Mouse (Mus musculus) heart, postnatal 36 days (tissue): ENCODE data around the gene Dock1. TPM values are rescaled to one million over a fixed set of nuclear protein-coding genes. Genes with fewer than 3 reads are reported as not detected.

Experiments used
- DNase-seq, 2 experiments: peaks; one replicate each; pipeline ENCODE4 v3.0.0; 2021 to 2022
- intact Hi-C: fragments of 180-260 bp; cut with DNase I; formaldehyde crosslinking; loops from one replicate; pipeline ENCODE4 v1.15.1; 2025
- total RNA-seq, 2 experiments: library from RNA; stranded (reverse); gene quantifications; 2 replicates each; pipeline ENCODE4 v1.2.3; 2021

Gene Dock1
- total RNA-seq, 2 experiments from 2014 or later, result 26.3 to 28.8 TPM

- no peak for DNase-seq
- intact Hi-C loops, result no loop called here
These were observed 361.0 kb downstream of the Dock1 start for GRCm38 (mm10) chr7:135031466-135031865.

DNA sequence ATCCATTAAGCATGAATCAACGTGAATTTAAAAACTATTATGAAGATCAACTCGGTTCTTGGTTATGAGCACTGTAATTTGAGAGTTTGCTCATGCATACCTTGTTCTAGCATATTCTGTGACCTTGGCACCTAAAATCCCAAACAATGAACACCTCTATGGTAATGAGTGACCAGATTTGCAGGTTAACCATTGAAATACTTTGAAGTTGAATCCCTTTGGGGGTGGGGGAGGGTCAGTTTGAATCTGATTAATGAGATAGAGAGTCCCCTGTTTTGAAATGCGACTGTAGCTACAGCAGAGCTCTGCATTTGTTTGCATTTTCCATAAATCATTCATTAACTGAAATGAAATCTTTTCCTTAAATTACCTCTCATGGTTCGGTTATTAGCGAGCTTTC lies 364.4 kb downstream of the Dock1 start:
- intact Hi-C loops, result no loop called here

DNA sequence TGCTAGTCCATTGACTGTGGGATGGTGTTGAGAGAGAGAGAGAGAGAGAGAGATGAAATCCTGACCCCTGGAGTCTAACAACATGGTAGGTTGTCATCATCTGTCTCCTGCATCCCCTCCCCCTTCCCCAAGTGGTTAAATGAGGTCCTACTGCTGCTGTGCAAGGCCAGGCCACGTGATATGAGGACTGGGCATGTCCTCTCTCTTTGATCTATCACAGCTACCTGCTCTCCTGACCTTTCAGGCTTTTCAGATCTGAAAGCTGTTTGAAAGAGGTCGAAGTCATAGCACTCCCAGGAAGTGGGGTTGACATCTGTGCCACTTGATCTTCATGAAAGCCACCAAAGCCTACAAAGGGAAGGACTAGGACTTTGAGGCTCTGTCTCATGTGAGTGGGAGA lies 365.2 kb downstream of the Dock1 start:
- intact Hi-C loops, result no loop called here
- no peak for DNase-seq

More for the DNA sequence above, 364.4 kb downstream of the Dock1 start:
- DNase-seq, result no peak

DNA sequence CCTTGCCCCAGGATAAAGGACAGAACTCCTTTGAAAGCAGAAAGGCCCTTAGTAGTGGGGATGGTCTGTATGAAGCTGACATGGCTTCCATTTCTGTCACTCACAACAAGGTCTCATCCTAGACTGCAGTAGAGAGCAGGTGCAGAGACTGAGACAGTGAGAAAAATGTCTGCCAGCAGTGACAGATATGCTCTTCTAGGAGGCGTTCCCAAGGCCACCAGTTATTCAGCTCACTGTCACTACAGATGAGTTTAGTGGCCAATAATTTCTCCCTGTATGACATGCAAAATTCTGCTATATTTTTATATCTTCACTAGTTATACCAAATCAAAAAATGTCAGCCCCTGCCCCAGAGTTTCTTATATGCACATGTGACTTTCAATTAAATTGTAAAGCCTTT lies 368.5 kb downstream of the Dock1 start:
- DNase-seq, result no peak
- intact Hi-C loops, result no loop called here

- intact Hi-C loops, result no loop called here
- no peak for DNase-seq
These were observed 373.7 kb downstream of the Dock1 start for GRCm38 (mm10) chr7:135043931-135044765.

DNA sequence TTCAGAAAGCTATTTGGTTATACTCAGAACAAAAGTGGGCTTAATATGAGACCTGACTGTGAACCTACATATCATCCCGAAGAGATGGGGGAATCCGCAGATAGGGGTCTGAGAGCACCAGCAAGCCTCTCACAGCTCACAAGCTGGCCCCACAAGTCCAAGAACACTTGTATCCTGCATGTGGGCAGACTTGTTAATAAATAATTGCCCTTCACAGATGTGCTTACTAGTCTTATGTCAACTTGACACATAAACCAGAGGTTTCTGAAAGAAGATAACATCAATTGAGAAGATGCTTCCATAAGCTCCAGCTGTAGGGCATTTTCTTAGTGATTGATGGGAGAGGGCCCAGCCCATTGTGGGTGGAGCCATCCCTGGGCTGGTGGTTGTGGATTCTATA lies 379.0 kb downstream of the Dock1 start:
- intact Hi-C loops, result no loop called here
- DNase-seq, result no peak

DNA sequence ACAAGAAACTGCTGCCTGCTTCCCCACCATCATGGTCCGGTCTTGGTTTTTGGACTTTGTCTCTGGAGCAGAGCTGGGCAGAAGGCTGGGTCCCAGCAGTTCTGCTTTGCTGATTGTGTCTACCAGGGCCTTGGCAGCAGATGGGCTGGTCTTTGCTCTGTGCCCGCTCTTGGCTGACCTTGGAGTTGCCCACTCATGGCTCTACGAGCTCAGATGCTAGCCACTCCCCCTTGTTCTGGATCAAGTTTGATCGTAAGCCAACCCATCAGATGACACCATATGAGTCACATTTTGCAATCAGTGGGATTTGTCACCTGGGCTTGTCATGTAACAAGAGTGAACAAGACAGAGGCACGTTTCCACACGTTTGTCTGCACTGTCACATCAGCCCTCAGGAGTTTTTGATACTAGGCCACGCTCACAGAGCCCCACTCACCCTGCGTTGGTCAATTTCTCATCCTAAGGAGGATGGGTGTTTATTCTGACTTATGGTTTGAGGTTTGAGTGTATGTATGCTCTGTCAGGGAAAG lies 382.8 kb downstream of the Dock1 start:
- intact Hi-C loops, result no loop called here
- no peak for DNase-seq

GRCm38 (mm10) chr7:135054664-135055063 lies 384.2 kb downstream of the Dock1 start:
- intact Hi-C loops, result no loop called here
- no peak for DNase-seq

DNA sequence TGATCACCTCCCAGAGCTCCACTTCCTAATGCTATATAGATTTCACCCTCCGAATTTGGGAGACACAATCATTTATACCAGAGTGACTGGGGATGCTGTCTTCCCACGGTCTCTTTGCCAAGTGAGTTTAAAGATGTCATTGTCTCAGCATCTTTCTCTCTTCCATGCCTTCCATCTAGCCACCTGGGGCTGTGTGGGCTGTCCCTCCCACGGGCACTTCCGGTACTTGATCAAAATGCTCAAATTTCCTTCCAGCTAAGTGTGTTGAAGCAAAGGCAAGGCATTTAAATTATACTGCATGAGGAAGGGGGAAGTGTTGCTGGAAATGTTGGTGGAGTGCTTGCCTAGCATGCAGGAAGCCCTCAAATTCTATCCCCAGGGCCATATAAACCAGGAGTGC lies 388.6 kb downstream of the Dock1 start:
- no peak for DNase-seq

GRCm38 (mm10) chr7:135059562-135059961 lies 389.1 kb downstream of the Dock1 start:
- intact Hi-C loops, result no loop called here
- no peak for DNase-seq

More for the DNA sequence above, 388.6 kb downstream of the Dock1 start:
- intact Hi-C loops, result no loop called here

DNA sequence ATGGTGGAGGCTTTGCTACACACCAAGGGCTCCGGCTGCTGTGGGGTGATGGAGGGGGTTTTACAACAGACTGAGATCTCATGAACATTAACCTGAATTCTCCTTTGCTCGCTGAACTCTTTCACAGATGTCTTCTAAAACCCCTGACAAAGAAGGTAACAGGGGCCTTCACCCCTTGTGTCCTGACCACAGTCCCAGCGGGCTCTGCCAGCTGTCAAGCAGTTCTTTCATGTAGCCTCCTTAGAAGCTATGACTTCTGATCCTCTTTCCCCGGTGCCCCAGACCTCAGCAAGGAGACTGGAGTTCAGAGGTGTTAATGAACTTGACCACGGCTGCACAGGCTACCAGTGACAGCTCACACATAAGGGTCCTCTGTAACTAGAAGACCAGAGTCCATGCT lies 393.4 kb downstream of the Dock1 start:
- intact Hi-C loops, result no loop called here
- DNase-seq, result no peak

DNA sequence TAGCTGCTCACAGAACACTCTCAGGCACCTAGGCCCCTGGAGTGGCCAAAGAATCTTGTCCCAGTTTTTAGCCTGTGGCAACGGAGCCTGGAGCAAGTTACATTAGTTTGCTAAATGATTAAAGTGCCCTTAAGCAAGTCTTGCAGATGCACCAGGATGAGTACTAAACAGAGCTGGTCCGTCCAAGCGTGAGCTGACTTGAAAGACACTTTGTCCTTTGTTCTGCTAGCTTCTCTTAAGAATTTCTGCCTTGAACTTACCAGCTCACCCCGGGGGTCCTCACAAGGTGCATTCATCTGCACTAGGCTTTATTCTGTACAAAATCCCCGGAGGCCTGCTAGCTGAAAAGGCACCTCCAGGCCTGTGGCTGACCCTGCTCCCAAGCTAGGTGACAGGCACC lies 394.8 kb downstream of the Dock1 start:
- no peak for DNase-seq
- intact Hi-C loops, result no loop called here

DNA sequence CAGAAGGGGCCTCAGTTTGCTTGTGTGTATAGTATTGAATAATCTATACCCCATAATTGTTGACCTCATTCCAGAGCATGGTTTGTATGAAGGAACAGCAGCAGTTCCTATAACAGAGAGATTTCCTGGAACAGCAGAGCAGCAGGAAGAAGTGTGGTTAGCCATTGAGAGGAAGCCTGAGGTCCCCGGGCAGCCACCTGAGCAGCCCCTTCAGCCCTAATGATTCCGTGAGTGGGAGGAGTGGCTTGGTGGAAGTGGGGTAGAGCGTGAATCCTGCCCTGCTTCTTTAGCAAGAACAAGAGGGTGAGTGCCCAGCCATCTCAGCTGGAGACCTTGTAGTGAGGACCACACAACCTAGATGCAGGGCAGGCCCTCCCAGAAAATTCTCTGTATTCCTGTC lies 398.4 kb downstream of the Dock1 start:
- no peak for DNase-seq
- intact Hi-C loops, result no loop called here

- intact Hi-C loops, result no loop called here
- DNase-seq, result no peak
These were observed 406.4 kb downstream of the Dock1 start for GRCm38 (mm10) chr7:135076904-135077303.

- intact Hi-C loops, result no loop called here
- DNase-seq, result no peak
These were observed 406.9 kb downstream of the Dock1 start for GRCm38 (mm10) chr7:135077340-135077739.

GRCm38 (mm10) chr7:135077806-135078205 lies 407.4 kb downstream of the Dock1 start:
- intact Hi-C loops, result no loop called here
- no peak for DNase-seq

DNA sequence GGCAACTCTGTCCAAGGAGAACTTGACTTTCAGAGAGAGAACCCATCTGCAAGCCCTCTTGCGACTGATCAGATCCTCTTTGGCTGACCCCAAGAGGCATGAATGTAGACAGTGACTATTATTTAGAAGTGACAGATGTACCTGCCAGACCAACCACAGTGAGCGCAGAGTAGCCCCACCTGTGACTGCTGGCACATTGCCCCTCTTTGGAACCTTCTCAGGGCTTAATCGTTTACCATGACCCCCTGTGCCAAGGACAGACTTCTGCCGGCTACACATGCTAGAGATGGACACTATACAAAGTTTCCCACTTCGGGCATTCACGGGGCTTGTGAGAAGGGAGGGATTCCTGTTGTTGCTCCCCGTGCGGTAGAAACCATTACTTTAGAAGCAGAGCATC lies 413.0 kb downstream of the Dock1 start:
- intact Hi-C loops, result no loop called here
- DNase-seq, result no peak

GRCm38 (mm10) chr7:135084069-135084468 lies 413.6 kb downstream of the Dock1 start:
- intact Hi-C loops, result no loop called here
- no peak for DNase-seq

DNA sequence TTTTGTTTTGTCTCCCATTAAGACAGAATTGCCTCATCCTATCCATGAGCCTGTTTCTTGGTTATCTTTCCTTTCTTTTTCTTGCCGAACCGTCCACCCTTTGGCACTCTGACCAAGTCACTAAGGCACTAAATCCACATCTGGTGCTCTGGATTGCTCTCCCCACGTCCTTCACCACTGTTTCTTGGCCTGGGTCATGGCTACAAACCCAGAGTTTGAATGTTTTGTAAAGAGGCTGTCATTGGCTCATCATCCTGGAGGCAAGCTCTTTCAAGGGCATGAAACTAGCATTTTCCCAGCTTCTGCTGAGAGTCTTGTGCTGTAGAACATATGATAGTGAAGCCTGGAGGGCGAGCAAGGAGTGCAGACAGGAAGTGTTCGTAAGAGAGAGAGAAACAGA lies 416.1 kb downstream of the Dock1 start:
- intact Hi-C loops, result no loop called here
- no peak for DNase-seq

GRCm38 (mm10) chr7:135089626-135090025 lies 419.2 kb downstream of the Dock1 start:
- intact Hi-C loops, result loop anchor here (5.0 to 10.0 kb wide), 3 partner anchors 73 to 375 kb away; no protein-coding TSS in a partner anchor
- no peak for DNase-seq

DNA sequence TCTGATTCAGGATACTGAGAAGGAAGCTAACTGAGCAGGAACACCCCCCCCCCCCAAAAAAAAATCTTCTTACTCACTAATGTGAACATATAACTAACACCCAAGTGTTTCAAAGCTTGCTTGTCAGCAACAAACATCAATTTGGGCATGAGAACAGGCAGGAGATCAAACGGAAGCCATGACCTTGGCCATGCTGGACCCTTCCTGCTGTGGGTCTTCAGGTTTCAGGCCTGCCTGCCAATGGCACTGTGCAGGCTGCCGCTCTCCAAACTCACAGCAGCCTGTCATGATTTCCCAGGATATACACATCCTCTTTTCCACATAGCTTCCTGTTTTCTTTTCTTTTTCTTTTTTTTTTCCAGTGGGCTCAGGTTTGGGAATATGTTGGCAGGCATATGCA lies 423.4 kb downstream of the Dock1 start:
- intact Hi-C loops, result loop anchor here (5.0 to 10.0 kb wide), 3 partner anchors 68 to 371 kb away; no protein-coding TSS in a partner anchor
- DNase-seq, result no peak

DNA sequence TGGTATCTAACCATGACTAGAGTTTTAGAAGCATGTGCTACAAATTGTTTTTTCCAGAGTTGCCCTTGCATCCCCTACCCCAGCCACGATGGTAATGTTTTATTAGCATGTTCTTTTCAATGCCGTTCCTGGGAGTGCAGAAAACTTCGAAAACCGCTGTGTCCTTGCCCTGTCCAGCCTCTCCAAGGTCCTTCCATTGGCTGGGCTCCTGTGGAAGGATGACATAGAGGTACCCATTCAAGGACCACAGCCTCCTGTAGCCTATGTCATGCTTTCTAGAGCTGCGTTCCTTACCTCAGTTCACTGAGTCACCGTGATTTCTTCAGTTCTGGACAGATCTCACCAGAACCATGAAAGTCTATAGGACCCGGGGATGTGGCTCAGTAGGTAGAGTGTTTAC lies 431.5 kb downstream of the Dock1 start:
- no peak for DNase-seq
- intact Hi-C loops, result no loop called here
